Mouse (Mus musculus) hindbrain, postnatal 0 days (tissue): Measurements from ENCODE around the gene Igflr1. TPM values are rescaled to one million over a fixed set of nuclear protein-coding genes. Genes with fewer than 3 reads are reported as not detected.

ENCODE experiments used
- ATAC-seq: fragments of 200-750 bp; cut with Nextera tagmentation; 2 replicates; pipeline ENCODE4 v1.8.0; 2017; ENCODE audit warnings: mild to moderate bottlenecking, moderate TSS enrichment, moderate library complexity
- DNase-seq: peaks from one replicate; pipeline ENCODE4 v3.0.0-alpha.2; 2015; ENCODE audit warnings: low spot score
- H3K27ac ChIP-seq: fragments of 300-500 bp; sonication (generic); 2 replicates; pipeline ENCODE4 v1.5.1; 2014; ENCODE audit warnings: mild to moderate bottlenecking
- H3K27me3 ChIP-seq: fragments of 300-500 bp; sonication (generic); 2 replicates; pipeline ENCODE4 v1.6.1; 2014; ENCODE audit warnings: low read length, mixed read lengths; ENCODE audit not compliant: insufficient read depth
- H3K36me3 ChIP-seq: fragments of 300-500 bp; sonication (generic); 2 replicates; pipeline ENCODE4 v1.6.1; 2014; ENCODE audit warnings: low read length, mixed read lengths; ENCODE audit not compliant: insufficient read depth
- H3K4me1 ChIP-seq: fragments of 300-500 bp; sonication (generic); 2 replicates; pipeline ENCODE4 v1.6.1; 2014; ENCODE audit warnings: antibody characterized with exemption, low read length, mixed read lengths; ENCODE audit not compliant: insufficient read depth
- H3K4me2 ChIP-seq: fragments of 300-500 bp; sonication (generic); 2 replicates; pipeline ENCODE4 v1.6.1; 2014; ENCODE audit warnings: low read depth, mild to moderate bottlenecking, low read length, moderate library complexity, mixed read lengths
- H3K4me3 ChIP-seq: fragments of 300-500 bp; sonication (generic); 2 replicates; pipeline ENCODE4 v1.5.1; 2014; ENCODE audit warnings: low read length
- H3K9ac ChIP-seq: fragments of 300-500 bp; sonication (generic); replicated peaks from 2 replicates; pipeline ENCODE4 v1.6.1; 2014; ENCODE audit warnings: mild to moderate bottlenecking, low read length, moderate library complexity, mixed read lengths
- H3K9me3 ChIP-seq: fragments of 300-500 bp; sonication (generic); 2 replicates; pipeline ENCODE4 v1.6.1; 2016; ENCODE audit warnings: low read length, mixed read lengths
- CTCF ChIP-seq: IDR thresholded peaks from 2 replicates; pipeline ENCODE4 v1.5.1; 2016; ENCODE audit warnings: antibody characterized with exemption, control low read depth, low read depth
- WGBS: fragments of 180-500 bp; shearing (Covaris S2); extraction: QIAGEN DNeasy Blood & Tissue Kit; methylation state at CpG from one replicate; pipeline ENCODE4 v1.1.7; 2014; 5-methylcytosine and 5-hydroxymethylcytosine counted together
- microRNA-seq, 2 experiments: library from miRNA; unstranded; fragments of <30 nt; microRNA quantifications; one replicate each; pipeline ENCODE4; 2016
- polyA plus RNA-seq: library from polyadenylated mRNA; unstranded; fragments of >200 nt; fragmentation: Nextera tagmentation; extraction: Ambion mirVana; gene quantifications from 2 replicates; pipeline ENCODE4 v1.2.1, GENCODE M21; 2015
- total RNA-seq: library from RNA; depleted of rRNA; stranded (reverse); fragments of >200 nt; gene quantifications from 2 replicates; pipeline ENCODE4 v1.2.3, GENCODE M21; 2014; rRNA removed

Gene Igflr1
- total and polyA plus RNA-seq, 2 experiments from 2014 or later, result 2.6 to 5.6 TPM

- no peak overlapping the region for H3K27ac ChIP-seq
- no peak overlapping the region for H3K9ac ChIP-seq
- no peak for TF ChIP-seq CTCF
- H3K36me3 ChIP-seq, result no peaks in the 10 kb centered on the region
- H3K4me2 ChIP-seq, result no peak overlapping the region
- H3K27me3 ChIP-seq, result no peaks in the 10 kb centered on the region
- no peaks in the 10 kb centered on the region for H3K4me1 ChIP-seq
- ATAC-seq (no peak), DNase-seq (no peak)
- no peak overlapping the region for H3K4me3 ChIP-seq
- no peaks in the 10 kb centered on the region for H3K9me3 ChIP-seq
- 66% methylated on average over 7 of the region's 7 CpGs for WGBS
Observed at GRCm38 (mm10) chr7:30610043-30610442, 44.8 kb downstream of the Igflr1 start.

- 85% methylated on average over 8 of the region's 8 CpGs for whole genome bisulfite sequencing
- TF ChIP-seq CTCF, result no peak
- ATAC-seq (no peak), DNase-seq (no peak)
- Histone ChIP-seq H3K4me3 (no peak within 1 kb of the TSS), H3K27me3 (no peaks in the 10 kb centered on the region), H3K36me3 (peaks cover 12% of the 10 kb centered on the region; the same call in 1 of the 2 replicates), H3K27ac (no peak within 1 kb of the TSS), H3K9ac (no peak within 1 kb of the TSS), H3K4me1 (no peaks in the 10 kb centered on the region), H3K4me2 (no peak within 1 kb of the TSS), H3K9me3 (no peaks in the 10 kb centered on the region)
Observed at GRCm38 (mm10) chr7:30612654-30613402, 47.6 kb downstream of the Igflr1 start, which contains the start of gene Upk1a. Gene Upk1a, minus strand, starts transcription at chr7:30612847.

- 23% methylated on average over 14 of the region's 14 CpGs for WGBS
- Histone ChIP-seq H3K4me3 (no peak overlapping the region), H3K36me3 (peaks cover 12% of the 10 kb centered on the region; the same call in 1 of the 2 replicates), H3K4me1 (no peaks in the 10 kb centered on the region), H3K9ac (no peak overlapping the region), H3K27me3 (no peaks in the 10 kb centered on the region), H3K27ac (no peak overlapping the region), H3K9me3 (no peaks in the 10 kb centered on the region), H3K4me2 (no peak overlapping the region)
- peak; percentile 69 for DNase-seq
- peak; percentile 72 for TF ChIP-seq CTCF
- ATAC-seq, result no peak
Observed at GRCm38 (mm10) chr7:30613529-30614112, 48.4 kb downstream of the Igflr1 start.

GRCm38 (mm10) chr7:30614454-30614853, 49.2 kb downstream of the Igflr1 start:
- Histone ChIP-seq H3K27ac (no peak overlapping the region), H3K4me1 (no peaks in the 10 kb centered on the region), H3K9ac (no peak overlapping the region), H3K36me3 (peaks cover 15% of the 10 kb centered on the region; the same call in 1 of the 2 replicates), H3K4me2 (no peak overlapping the region), H3K4me3 (no peak overlapping the region), H3K27me3 (no peaks in the 10 kb centered on the region), H3K9me3 (no peaks in the 10 kb centered on the region)
- TF ChIP-seq CTCF, result peak; percentile 34
- DNase-seq, result no peak
- WGBS, result 85% methylated on average over 2 of the region's 2 CpGs
- ATAC-seq, result no peak

- Histone ChIP-seq H3K4me2 (no peak overlapping the region), H3K27me3 (no peaks in the 10 kb centered on the region), H3K4me3 (no peak overlapping the region), H3K9ac (no peak overlapping the region), H3K4me1 (no peaks in the 10 kb centered on the region), H3K9me3 (no peaks in the 10 kb centered on the region), H3K36me3 (peaks cover 15% of the 10 kb centered on the region; the same call in 1 of the 2 replicates), H3K27ac (no peak overlapping the region)
- DNase-seq (no peak), ATAC-seq (peak; percentile 59; the same call in 1 of the 2 replicates)
- TF ChIP-seq CTCF, result no peak
- 46% methylated on average over 5 of the region's 5 CpGs for WGBS
Observed at GRCm38 (mm10) chr7:30615049-30615760, 50.0 kb downstream of the Igflr1 start.

Small RNAs within 50 kb of the gene (microRNA-seq; reads per million reads assigned to microRNA genes)
- gene Gm38670, result 0 to 2.1 reads per million in 2 experiments
- gene Mir3569, result 0.36 to 0.71 reads per million in 2 experiments

Other genes with a start within 250 kb of the Igflr1 start
Only the 30 nearest of the 32 such genes appear.
- 45.9 and 47.4 TPM in 2 replicates for gene Lrfn3, start 202.7 kb upstream of the Igflr1 start, total RNA-seq
- gene Lrfn3, start 202.7 kb upstream of the Igflr1 start, polyA plus RNA-seq, result 17.5 and 18.1 TPM in 2 replicates
- 37.3 and 59.9 TPM in 2 replicates for gene Tyrobp, start 151.7 kb upstream of the Igflr1 start, total RNA-seq
- 50.3 and 56.1 TPM in 2 replicates for gene Tyrobp, start 151.7 kb upstream of the Igflr1 start, polyA plus RNA-seq
- not detected in 2 replicates for gene Hcst, start 145.6 kb upstream of the Igflr1 start, total RNA-seq
- 0.84 and 1.0 TPM in 2 replicates for gene Hcst, start 145.6 kb upstream of the Igflr1 start, polyA plus RNA-seq
- gene Nfkbid, start 143.7 kb upstream of the Igflr1 start, total RNA-seq, result 1.9 and 3.7 TPM in 2 replicates
- gene Nfkbid, start 143.7 kb upstream of the Igflr1 start, polyA plus RNA-seq, result 2.1 TPM in 2 replicates
- gene Aplp1, start 119.9 kb upstream of the Igflr1 start, total RNA-seq, result 840 and 852 TPM in 2 replicates
- gene Aplp1, start 119.9 kb upstream of the Igflr1 start, polyA plus RNA-seq, result 617 and 682 TPM in 2 replicates
- gene Kirrel2, start 107.7 kb upstream of the Igflr1 start, total RNA-seq, result 10.7 and 14.7 TPM in 2 replicates
- 4.4 and 5.8 TPM in 2 replicates for gene Kirrel2, start 107.7 kb upstream of the Igflr1 start, polyA plus RNA-seq
- 2.3 and 2.4 TPM in 2 replicates for gene Nphs1, start 107.1 kb upstream of the Igflr1 start, total RNA-seq
- gene Nphs1, start 107.1 kb upstream of the Igflr1 start, polyA plus RNA-seq, result 0.50 and 1.0 TPM in 2 replicates
- gene Prodh2, start 71.8 kb upstream of the Igflr1 start, total RNA-seq, result not detected in 2 replicates
- 0.24 TPM in 1 of 2 replicates, not detected in the other for gene Prodh2, start 71.8 kb upstream of the Igflr1 start, polyA plus RNA-seq
- gene Arhgap33, start 30.4 kb upstream of the Igflr1 start, total RNA-seq, result 55.7 and 59.7 TPM in 2 replicates
- 64.8 and 73.1 TPM in 2 replicates for gene Arhgap33, start 30.4 kb upstream of the Igflr1 start, polyA plus RNA-seq
- gene Hspb6, start 13.2 kb upstream of the Igflr1 start, total RNA-seq, result 5.6 and 6.4 TPM in 2 replicates
- gene Hspb6, start 13.2 kb upstream of the Igflr1 start, polyA plus RNA-seq, result 15.8 and 16.3 TPM in 2 replicates
- 13.1 and 14.0 TPM in 2 replicates for gene Proser3, start 13.1 kb upstream of the Igflr1 start, total RNA-seq
- 3.0 and 3.1 TPM in 2 replicates for gene Proser3, start 13.1 kb upstream of the Igflr1 start, polyA plus RNA-seq
- 14.3 and 21.0 TPM in 2 replicates for gene Lin37, start 5.6 kb upstream of the Igflr1 start, total RNA-seq
- gene Lin37, start 5.6 kb upstream of the Igflr1 start, polyA plus RNA-seq, result 45.0 and 48.0 TPM in 2 replicates
- gene U2af1l4, start 2.1 kb upstream of the Igflr1 start, total RNA-seq, result 41.7 and 53.4 TPM in 2 replicates
- 103 and 104 TPM in 2 replicates for gene U2af1l4, start 2.1 kb upstream of the Igflr1 start, polyA plus RNA-seq
- gene Gm49396, start 2.1 kb upstream of the Igflr1 start, total RNA-seq, result 2.9 and 3.7 TPM in 2 replicates
- 6.4 and 7.0 TPM in 2 replicates for gene Gm49396, start 2.1 kb upstream of the Igflr1 start, polyA plus RNA-seq
- gene Psenen, start 1.8 kb upstream of the Igflr1 start, total RNA-seq, result 72.0 and 90.4 TPM in 2 replicates
- 154 and 155 TPM in 2 replicates for gene Psenen, start 1.8 kb upstream of the Igflr1 start, polyA plus RNA-seq
- 27.1 and 36.7 TPM in 2 replicates for gene Kmt2b, start 23.3 kb downstream of the Igflr1 start, total RNA-seq
- 6.7 and 7.1 TPM in 2 replicates for gene Kmt2b, start 23.3 kb downstream of the Igflr1 start, polyA plus RNA-seq
- gene Zbtb32, start 33.5 kb downstream of the Igflr1 start, total RNA-seq, result not detected in 2 replicates
- 0.18 and 0.23 TPM in 2 replicates for gene Zbtb32, start 33.5 kb downstream of the Igflr1 start, polyA plus RNA-seq
- gene Upk1a, start 47.4 kb downstream of the Igflr1 start, total RNA-seq, result 0.14 and 0.99 TPM in 2 replicates
- 0.62 and 0.99 TPM in 2 replicates for gene Upk1a, start 47.4 kb downstream of the Igflr1 start, polyA plus RNA-seq
- 352 and 389 TPM in 2 replicates for gene Cox6b1, start 60.7 kb downstream of the Igflr1 start, total RNA-seq
- 1,552 and 1,572 TPM in 2 replicates for gene Cox6b1, start 60.7 kb downstream of the Igflr1 start, polyA plus RNA-seq
- not detected in 2 replicates for gene Etv2, start 70.4 kb downstream of the Igflr1 start, total RNA-seq
- not detected in 2 replicates for gene Etv2, start 70.4 kb downstream of the Igflr1 start, polyA plus RNA-seq
- gene Rbm42, start 84.9 kb downstream of the Igflr1 start, total RNA-seq, result 162 and 169 TPM in 2 replicates
- 116 and 118 TPM in 2 replicates for gene Rbm42, start 84.9 kb downstream of the Igflr1 start, polyA plus RNA-seq
- 22.2 and 24.1 TPM in 2 replicates for gene Haus5, start 99.6 kb downstream of the Igflr1 start, total RNA-seq
- 19.9 and 25.8 TPM in 2 replicates for gene Haus5, start 99.6 kb downstream of the Igflr1 start, polyA plus RNA-seq
- not detected in 2 replicates for gene Pmis2, start 106.2 kb downstream of the Igflr1 start, total RNA-seq
- gene Pmis2, start 106.2 kb downstream of the Igflr1 start, polyA plus RNA-seq, result not detected in 2 replicates
- gene 2200002J24Rik, start 133.5 kb downstream of the Igflr1 start, total RNA-seq, result not detected in 2 replicates
- 0.55 TPM in 1 of 2 replicates, not detected in the other for gene 2200002J24Rik, start 133.5 kb downstream of the Igflr1 start, polyA plus RNA-seq
- 2.0 and 5.3 TPM in 2 replicates for gene Atp4a, start 146.8 kb downstream of the Igflr1 start, total RNA-seq
- 4.2 and 6.0 TPM in 2 replicates for gene Atp4a, start 146.8 kb downstream of the Igflr1 start, polyA plus RNA-seq
- gene Tmem147, start 164.1 kb downstream of the Igflr1 start, total RNA-seq, result 195 and 238 TPM in 2 replicates
- 338 and 342 TPM in 2 replicates for gene Tmem147, start 164.1 kb downstream of the Igflr1 start, polyA plus RNA-seq
- gene Gapdhs, start 178.3 kb downstream of the Igflr1 start, total RNA-seq, result not detected in 2 replicates
- 0.32 and 0.69 TPM in 2 replicates for gene Gapdhs, start 178.3 kb downstream of the Igflr1 start, polyA plus RNA-seq
- 0.84 and 4.2 TPM in 2 replicates for gene Sbsn, start 186.0 kb downstream of the Igflr1 start, total RNA-seq
- gene Sbsn, start 186.0 kb downstream of the Igflr1 start, polyA plus RNA-seq, result 2.9 and 3.0 TPM in 2 replicates
- 1.4 and 2.1 TPM in 2 replicates for gene Dmkn, start 198.3 kb downstream of the Igflr1 start, total RNA-seq
- 3.9 and 5.8 TPM in 2 replicates for gene Dmkn, start 198.3 kb downstream of the Igflr1 start, polyA plus RNA-seq
- gene Krtdap, start 222.5 kb downstream of the Igflr1 start, total RNA-seq, result not detected in 2 replicates
- gene Krtdap, start 222.5 kb downstream of the Igflr1 start, polyA plus RNA-seq, result 0.66 and 1.8 TPM in 2 replicates